Mouse (Mus musculus) v-Abl transformed pro-B cells (cell line): ENCODE data around the gene Gm45208.
"Not testable (repeated sequence)": the region's sequence is repeated elsewhere in the genome, so short reads cannot be mapped to it uniquely, and the experiment has no call there.

ENCODE experiments used
- in situ Hi-C, 2 experiments: fragments of 400-800 bp; cut with MboI; formaldehyde crosslinking; loops; one replicate each; pipeline ENCODE4 v1.15.1; 2025; ENCODE audit not compliant: unreplicated experiment in 2 of 2

Gm45208 gene

DNA sequence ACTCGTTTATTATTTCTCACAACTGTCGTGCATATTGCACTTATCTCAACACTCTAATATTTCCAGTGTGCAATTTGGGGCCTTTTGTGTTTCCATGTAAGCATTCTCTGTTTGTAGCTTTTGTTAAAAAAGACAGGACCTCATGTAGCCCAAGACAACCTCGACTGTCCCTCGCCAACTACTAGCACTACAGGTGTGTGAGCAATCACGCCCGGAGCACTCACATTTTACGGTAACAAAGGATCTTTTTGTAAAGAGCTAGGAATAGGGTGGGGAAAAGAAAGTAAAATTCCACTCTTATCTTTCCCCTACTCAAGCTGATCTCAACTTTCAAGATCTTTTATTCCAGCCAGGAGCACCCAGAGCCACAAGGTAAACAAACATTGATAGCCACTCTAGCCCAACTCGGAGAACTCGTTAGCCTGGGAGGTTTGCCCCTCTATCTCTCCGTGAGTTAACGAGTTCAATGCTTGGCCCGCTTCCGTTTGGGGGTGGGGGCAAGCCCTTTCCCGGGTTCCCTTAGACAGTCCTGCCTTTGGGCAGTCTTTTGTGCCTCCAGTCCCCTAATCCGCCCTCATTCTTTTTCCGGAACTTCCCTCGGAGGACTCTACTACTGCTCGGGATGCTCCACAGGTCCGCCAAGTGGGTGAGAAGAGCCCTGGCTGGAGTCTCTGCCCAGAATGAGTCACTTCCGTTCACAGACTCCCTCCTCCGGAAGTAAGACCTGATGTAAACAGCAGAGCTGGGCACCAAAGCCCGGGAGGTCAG is at the start of gene Gm45208:
Gm45208 (plus strand) TSS at position 732 of the 768 bp plus-strand sequence.
- in situ Hi-C loops = no loop called here

DNA sequence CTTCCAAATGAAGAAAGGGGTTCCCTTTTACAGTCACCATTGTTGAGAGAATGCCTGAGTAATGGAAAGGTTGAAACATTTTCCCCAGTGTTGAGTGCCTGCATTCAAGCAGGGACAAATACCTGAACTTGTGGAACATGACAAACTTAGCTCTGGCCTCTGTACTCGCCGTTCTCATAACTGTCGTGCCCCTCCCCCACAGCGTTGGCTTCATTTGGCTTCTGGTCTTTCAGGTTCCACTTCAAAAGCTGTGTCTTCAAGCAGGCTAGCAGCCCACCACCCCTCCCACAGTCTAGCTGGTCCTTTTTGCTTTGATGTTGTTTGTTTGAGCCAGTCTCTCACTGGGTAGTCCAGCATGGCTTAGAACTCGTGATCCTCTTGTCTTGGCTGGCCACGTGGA is 49.3 kb upstream of the Gm45208 start:
- in situ Hi-C loops = no loop called here

DNA sequence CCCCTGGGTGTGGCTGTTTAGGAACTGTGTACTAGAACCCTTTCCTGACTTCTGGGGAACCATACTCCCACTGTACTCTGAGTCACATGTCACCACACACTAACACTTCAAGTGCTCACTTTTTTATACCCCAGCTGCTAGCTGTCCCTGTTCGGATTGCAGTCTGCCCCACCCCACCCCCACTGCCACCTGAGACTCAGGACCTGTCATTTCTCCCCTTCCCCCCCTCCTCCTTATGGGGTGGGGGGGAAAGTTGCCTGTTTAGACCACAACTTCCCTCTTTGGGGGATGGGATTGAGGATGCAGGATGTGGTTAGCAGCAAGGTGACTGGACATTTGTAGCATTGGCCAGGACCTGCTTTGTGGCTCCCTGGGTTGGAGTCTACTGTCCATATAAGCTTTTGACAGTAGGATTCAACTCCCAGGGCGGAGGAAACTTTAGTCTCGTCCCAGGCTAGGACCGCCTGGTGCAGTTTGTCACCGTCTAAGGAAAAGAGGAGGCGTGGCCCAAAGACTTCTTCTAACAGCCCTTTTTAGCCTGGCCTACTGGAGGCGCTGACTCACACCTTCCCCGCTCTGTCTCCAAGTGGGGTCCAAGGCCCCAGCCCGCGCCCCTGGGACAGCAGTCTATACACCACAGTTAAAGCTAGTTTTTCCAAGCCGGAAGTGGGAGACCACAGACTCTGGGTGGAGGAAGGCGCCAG is 48.3 kb upstream of the Gm45208 start:
- in situ Hi-C loops = no loop called here

DNA sequence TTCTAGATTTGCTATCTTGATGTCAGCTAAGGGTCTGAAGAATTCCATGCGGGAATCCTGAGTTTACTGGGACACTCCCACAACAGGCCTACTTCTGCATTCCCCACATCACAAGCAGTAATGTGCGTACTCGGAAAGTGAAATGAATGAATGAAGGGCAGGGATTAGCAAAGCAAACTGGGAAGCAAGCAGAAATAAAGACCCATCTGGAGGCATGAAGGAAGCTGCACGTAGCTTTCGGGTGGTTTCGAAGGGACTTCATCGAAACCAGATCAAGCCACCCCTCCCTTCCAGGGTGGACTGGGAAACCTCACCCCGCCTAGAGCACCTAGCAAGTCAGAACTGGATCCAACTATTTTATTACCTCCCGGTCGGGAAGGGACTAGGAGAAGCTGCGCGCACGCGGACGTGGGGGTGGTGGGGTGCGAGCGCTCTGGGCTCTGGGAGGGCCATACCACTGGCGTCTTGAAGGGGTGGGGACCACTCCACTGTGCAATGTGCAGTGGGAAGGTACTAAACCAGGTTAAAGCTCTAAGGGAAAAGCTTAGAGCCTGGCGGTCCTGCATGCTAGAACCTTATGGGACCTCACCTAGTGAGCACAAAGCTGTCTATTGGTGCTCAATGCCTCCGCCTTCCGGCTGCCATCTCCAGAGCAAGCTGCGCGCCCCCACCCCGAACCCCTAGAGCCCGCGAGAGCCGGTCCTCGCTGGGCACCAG is 47.6 kb upstream of the Gm45208 start:
- in situ Hi-C loops = no loop called here

DNA sequence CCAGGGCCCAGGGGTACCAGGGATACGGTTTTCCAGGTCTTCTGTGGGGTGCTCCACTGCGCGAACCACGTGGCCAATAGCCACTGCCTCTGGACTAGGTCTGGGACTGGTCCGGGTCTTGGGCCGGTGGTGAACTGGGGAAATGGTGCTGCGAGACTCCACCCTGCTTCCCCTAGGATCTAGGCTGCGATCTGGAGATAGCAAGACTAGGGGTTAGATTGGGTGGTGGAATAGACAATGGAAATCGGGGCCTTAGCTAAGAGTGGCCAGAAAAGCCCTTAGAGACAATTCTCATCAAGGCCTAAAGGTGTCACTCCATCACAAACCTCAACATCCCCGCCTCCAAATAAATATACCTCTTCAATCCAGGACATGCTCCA is 47.1 kb upstream of the Gm45208 start:
- in situ Hi-C loops = loop anchor here in 1 of 2 experiments (25.0 kb wide), 2 partner anchors 363 to 513 kb away; partner anchors contain the start of gene Clcn5

DNA sequence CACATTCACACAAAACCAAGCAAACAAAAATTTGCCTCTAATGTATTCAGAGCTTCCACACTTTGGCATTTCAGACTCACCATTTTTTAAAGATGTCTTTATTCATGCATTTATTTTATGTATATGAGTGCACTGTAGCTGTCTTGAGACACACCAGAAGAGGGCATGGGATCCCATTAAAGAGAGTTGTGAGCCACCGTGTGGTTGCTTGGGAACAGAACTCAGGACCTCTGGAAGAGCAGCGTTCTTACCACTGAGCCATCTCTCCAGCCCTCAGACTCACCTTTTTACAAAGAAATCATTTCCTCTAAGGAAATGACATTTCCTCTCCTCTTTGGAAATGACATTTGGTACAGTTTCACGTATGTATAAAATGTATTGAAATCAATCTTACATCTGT is 43.1 kb upstream of the Gm45208 start:
- in situ Hi-C loops = loop anchor here in 1 of 2 experiments (25.0 kb wide), 2 partner anchors 367 to 517 kb away; partner anchors contain the start of gene Clcn5

DNA sequence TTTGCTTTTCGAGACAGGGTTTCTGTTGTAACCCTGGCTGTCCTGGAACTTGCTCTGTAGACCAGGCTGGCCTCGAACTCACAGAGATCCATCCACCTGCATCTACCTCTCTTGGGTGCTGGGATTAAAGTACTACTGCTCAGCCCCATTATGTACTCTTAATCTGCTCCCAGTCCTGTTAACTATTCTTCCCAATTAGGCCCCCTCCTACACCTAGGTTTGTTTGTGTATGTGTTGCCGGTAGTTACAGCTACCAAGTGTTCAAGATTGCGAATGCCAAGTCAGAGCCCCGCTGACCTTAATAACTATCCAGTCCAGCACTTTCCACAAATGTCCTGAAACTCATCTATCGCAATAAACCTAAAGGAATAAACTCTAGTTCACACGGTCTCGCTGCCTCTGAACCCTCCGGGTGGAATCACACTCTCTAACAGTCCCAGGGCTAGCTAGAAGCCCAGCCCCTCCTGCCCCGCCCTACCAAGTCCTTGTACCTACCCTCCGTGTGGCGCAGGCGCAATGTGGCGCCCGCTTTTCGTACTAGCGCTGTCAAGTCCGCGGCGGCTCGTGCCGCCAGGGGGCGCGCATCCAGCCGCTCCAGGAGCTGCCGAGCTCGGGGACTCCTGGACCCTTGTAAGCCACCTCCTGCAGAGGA is 42.5 kb upstream of the Gm45208 start:
- in situ Hi-C loops = loop anchor here (5.0 to 25.0 kb wide), 4 partner anchors 32 to 517 kb away; partner anchors contain the start of gene Clcn5 (in 1 of the 2)

DNA sequence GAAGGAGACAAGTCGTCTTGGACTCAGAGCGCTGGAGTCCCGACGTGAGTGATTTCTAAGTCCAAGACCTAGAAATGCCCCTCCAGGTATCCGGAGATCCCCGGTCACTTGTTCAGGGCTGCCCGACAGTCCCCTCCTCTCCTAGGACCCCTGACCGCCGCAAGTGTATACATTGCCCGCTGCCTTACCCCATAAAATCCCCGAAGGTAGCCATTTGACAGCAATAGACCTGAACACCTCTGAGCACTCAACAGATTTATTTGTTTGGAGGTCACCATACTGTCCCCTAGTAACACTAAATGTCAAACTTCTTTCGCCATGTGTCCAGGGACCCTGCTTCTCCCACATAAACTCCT is 42.0 kb upstream of the Gm45208 start:
- in situ Hi-C loops = loop anchor here (5.0 to 25.0 kb wide), 4 partner anchors 33 to 518 kb away; partner anchors contain the start of gene Clcn5 (in 1 of the 2)

DNA sequence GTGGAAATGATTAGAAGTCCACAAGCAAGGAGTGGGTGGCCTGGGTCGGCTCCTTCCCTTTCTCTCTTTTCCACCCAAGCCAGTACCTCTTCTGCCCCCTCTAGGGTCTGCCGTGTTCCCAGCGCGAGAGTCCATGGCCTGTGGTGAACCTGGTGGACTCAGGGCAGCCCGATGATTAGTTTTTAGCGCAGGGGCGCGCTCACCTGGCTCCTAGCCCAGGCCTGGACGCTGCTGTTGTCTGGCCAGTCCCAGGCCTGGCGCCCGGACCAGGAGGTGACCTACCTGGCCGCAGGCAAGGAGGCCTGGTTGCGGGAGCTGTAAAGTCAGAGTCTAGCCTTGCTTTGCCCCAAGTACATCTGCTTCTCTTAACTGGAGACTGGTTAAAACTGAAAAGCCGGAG is 41.2 kb upstream of the Gm45208 start, which contains the start of gene Magix:
Magix (minus strand) TSS at position 388 of the 400 bp plus-strand sequence.
- in situ Hi-C loops = loop anchor here (5.0 to 25.0 kb wide), 4 partner anchors 34 to 519 kb away; partner anchors contain the start of gene Clcn5 (in 1 of the 2)

DNA sequence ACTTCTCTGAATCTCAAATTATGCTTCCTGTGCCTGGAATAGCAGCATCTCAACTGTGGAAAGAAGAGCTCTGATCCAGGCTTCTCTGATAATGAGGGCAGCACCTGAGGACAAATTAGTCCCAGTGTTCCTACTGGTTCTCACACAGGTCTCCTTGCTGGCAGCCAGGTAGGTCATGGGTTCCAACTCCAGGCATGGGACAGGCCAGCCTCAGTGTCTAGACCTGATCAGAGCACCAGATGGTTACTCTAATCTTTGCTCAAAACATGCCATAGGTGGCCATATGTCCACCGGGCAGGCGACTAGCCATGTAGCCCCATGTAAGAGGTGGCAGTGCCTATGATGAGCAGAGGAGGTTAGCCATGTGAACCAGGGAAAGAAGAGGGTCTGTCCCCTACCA is 33.7 kb upstream of the Gm45208 start:
- in situ Hi-C loops = loop anchor here (10.0 to 25.0 kb wide), 3 partner anchors 214 to 526 kb away; partner anchors contain the start of gene Clcn5 (in 1 of the 2)

DNA sequence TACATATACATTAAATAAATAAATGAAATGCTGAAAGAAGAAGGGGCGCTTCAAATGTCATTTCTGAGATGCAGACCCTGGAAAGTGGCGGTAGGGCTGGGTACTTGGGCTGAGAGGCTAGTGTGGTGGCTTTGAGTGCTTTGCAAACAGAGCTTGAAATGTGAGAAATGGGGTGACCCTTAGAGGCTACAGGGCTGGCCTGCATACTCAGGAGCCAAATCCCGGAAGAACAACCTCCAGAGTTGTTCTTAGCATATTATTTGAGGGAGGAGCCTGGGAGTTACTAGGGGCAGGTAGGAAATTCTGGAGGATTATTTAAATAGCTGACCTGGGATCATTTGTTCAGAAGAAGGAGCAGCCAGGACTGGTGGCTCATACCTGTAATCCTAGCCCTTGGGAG is 31.6 kb upstream of the Gm45208 start:
- in situ Hi-C loops = loop anchor here (5.0 to 25.0 kb wide), 5 partner anchors 46 to 528 kb away; partner anchors contain the start of gene Clcn5 (in 1 of the 2)

DNA sequence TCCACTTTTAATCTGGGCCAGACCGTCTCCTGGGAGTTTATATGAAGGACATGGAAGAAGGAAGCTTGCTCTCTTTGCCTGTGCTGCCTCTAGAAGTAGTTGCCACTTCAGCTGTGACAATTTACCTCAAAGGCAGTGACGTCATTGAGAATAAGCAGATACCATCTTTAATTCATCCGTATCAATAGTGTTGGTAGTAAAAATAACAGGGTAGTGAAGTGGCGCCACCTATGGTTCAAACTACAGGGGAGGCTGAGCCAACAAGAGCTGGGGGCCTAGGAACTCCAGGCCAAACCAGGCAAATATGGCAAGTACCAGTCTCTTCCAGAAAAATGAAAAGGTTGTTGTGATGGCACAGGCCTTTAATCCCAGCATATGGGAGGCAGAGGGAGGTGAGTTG is 29.2 kb upstream of the Gm45208 start:
- in situ Hi-C loops = loop anchor here (5.0 to 25.0 kb wide), 5 partner anchors 48 to 531 kb away; partner anchors contain the start of gene Clcn5 (in 1 of the 2)

DNA sequence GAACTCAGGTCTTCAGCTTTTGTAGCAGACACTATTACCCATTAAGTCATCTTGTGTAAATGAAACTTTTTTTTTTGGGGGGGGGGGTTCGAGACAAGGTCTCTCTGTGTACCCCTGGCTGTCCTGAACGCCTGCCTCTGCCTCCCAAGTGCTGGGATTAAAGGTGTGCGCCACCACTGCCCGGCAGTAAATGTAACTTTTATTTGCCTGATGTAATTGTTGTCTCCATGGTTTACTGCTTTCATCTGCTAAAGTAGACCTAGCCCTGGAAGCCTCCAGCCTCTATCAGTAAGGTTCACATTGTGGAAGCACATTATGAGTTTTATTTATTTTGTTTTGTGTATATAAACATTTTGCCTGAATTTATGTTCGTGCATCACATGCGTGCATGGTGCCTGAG is 25.5 kb upstream of the Gm45208 start:
- in situ Hi-C loops = loop anchor here (10.0 to 25.0 kb wide), 3 partner anchors 52 to 534 kb away; partner anchors contain the start of gene Clcn5 (in 1 of the 2)

DNA sequence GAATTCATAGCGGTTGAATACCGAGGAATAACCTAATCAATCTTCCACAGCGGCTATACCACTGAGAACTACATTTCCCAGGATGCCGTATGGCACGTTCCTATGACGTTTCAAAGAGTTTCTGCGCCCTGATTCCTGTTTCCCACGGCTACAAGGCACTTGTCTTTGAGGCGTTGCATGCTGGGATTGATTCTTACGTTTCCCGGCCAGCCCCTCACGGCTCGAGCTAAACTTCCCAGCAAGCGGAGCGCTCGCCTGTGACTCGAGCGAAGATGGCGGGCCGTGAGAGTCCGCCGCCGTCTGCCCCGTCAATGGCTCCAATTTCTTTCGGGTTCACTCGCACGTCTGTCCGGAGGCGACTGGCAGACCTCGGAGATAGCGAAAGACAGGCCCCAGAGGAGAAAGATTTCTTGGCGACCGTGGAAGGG is 25.1 kb upstream of the Gm45208 start, which contains the start of gene Gpkow:
Gpkow (plus strand) TSS at position 178 of the 428 bp plus-strand sequence.
- in situ Hi-C loops = loop anchor here (10.0 to 25.0 kb wide), 3 partner anchors 52 to 535 kb away; partner anchors contain the start of gene Clcn5 (in 1 of the 2)

DNA sequence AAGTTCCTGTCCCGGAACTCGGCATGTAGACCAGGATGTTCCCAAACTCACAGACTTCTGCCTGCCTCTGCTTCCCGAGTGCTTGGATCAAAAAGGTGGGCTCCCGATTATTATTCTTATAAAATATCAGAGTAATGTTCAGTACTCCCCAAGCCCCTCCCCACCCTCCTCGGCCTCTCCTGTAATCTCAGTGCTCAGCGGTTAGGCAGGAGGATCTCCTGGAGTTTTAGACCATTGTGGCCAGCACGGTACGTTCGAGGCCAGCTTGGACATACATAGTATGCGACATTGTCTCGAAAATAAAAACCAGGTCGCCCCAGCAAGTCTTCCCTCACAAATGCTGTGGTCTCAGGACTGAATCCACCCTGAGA is 8.3 kb upstream of the Gm45208 start:
- in situ Hi-C loops = not testable (repeated sequence)

DNA sequence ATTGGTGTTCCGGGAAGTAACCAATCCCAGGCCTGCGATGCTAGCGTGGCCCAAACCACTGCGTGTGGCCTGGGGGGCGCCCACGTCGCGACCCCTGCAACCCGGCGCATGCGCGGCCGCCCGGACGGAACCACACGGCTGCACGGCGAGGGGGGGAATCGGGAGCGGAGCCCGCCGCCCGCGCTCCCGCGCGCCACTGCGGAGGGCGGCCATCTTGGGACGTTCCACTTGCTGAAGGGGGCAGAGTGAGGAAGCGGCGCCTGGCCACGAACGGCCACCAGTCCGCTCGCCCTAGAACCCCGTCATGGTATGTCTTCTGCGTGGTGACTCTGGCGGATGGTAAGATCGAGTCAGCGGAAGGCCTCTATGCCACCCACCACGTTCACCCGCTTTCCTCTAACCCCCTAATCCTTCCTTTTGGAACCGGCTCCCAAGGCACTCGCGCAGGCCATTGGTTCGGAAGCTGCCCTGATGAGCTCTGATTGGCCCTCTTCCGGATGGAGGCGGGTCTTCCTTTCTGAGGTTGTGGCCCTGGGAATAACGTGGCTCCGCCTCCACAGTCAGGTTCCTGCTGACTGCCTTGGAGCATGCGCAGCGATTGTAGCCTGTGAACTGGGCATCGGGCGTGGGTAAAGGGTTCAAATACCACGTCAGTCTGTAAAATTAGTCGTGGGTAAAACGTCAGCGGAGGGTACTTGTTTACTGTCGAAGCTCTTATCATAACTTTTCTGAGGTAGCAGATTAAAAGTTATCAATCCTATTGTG is 7.7 kb upstream of the Gm45208 start, which contains the start of gene Wdr45:
Wdr45 (plus strand) TSS at position 199 of the 765 bp plus-strand sequence.
- in situ Hi-C loops = not testable (repeated sequence)

DNA sequence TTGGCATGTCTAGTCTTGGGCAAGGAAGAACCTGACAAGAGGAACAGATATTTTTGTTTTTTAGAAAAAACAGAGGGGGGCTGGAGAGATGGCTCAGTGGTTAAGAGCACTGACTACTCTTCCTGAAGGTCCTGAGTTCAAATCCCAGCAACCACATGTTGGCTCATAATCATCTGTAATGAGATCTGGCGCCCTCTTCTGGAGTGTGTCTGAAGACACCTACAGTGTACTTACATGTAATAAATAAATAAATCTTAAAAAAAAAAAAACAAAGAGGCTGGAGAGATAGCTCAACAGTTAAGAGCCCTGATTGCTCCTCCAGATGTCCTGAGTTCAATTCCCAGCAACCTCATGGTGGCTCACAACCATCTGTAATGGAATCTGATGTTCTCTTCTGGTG is 6.0 kb upstream of the Gm45208 start:
- in situ Hi-C loops = not testable (repeated sequence)

DNA sequence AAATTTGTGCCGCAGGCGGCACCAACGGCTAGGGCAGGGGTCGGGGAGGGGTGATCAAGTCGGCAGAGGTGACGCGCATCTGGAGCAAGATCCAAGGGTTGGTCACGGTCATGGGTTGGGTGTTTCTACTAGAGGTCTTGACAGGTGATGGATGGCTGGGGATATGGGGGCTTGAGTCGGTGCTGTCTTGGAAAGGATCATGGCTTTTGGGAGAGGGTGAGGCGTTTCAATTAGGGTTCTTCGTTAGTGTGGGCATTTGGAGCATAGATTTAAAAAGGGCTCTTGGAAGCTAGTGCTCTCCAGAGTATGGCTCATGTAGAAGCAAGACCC is 202 bp downstream of the Gm45208 start:
- in situ Hi-C loops = no loop called here

DNA sequence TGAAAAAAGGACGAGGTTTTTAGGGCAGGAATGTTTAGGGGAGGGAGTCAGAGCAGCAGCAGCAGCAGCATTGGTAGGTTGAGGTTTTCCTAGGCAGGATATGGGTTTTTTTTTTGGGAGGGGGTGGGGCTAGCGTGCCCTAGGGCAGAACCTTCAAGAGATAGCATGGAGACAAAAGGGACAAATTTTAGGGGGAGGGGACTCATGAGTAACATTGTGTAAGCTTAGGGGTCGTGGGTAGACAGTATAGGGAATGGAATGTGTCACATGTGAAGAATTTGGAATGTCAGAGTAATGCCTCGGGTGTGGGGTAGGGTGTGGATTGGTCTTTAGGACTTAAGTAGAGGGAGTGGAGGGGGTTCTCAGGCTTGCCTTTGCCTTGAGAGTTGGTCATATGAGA is 646 bp downstream of the Gm45208 start:
- in situ Hi-C loops = no loop called here
